Mouse (Mus musculus): Measurements from ENCODE around the gene Tmem234.
"Not testable (repeated sequence)": the region's sequence is repeated elsewhere in the genome, so short reads cannot be mapped to it uniquely, and the experiment has no call there.

Gene Tmem234

GRCm38 (mm10) chr4:129600233-129601158, at the start of gene Tmem234, which contains the start of gene Eif3i:
Gene Tmem234 (plus strand): TSS chr4:129600668.
Gene Eif3i (minus strand): TSS chr4:129600648.
- peak; percentile 86 for DNase-seq (ENCODE audit: inconsistent ontology term)

GRCm38 (mm10) chr4:129554512-129554911, 46.0 kb upstream of the Tmem234 start:
- DNase-seq (ENCODE audit: inconsistent ontology term), result not testable (repeated sequence)

- peak; percentile 11 for DNase-seq (ENCODE audit: inconsistent ontology term)
Measured at GRCm38 (mm10) chr4:129555421-129555861, 45.0 kb upstream of the Tmem234 start.

- DNase-seq (ENCODE audit: inconsistent ontology term), result no peak
Measured at GRCm38 (mm10) chr4:129555862-129556531, 44.5 kb upstream of the Tmem234 start.

GRCm38 (mm10) chr4:129556532-129557223, 43.8 kb upstream of the Tmem234 start:
- DNase-seq (ENCODE audit: inconsistent ontology term), result peak; percentile 94

- DNase-seq (ENCODE audit: inconsistent ontology term), result no peak
Measured at GRCm38 (mm10) chr4:129557256-129557808, 43.1 kb upstream of the Tmem234 start.

- no peak for DNase-seq (ENCODE audit: inconsistent ontology term)
Measured at GRCm38 (mm10) chr4:129558321-129558955, 42.0 kb upstream of the Tmem234 start.

GRCm38 (mm10) chr4:129561184-129561583, 39.3 kb upstream of the Tmem234 start:
- no peak for DNase-seq (ENCODE audit: inconsistent ontology term)

GRCm38 (mm10) chr4:129563718-129564117, 36.8 kb upstream of the Tmem234 start:
- DNase-seq (ENCODE audit: inconsistent ontology term), result no peak

GRCm38 (mm10) chr4:129565139-129565538, 35.3 kb upstream of the Tmem234 start:
- DNase-seq (ENCODE audit: inconsistent ontology term), result no peak

GRCm38 (mm10) chr4:129568366-129568765, 32.1 kb upstream of the Tmem234 start:
- no peak for DNase-seq (ENCODE audit: inconsistent ontology term)

GRCm38 (mm10) chr4:129570028-129570427, 30.4 kb upstream of the Tmem234 start:
- DNase-seq (ENCODE audit: inconsistent ontology term), result no peak

- no peak for DNase-seq (ENCODE audit: inconsistent ontology term)
Measured at GRCm38 (mm10) chr4:129571551-129572084, 28.9 kb upstream of the Tmem234 start.

- no peak for DNase-seq (ENCODE audit: inconsistent ontology term)
Measured at GRCm38 (mm10) chr4:129572236-129573092, 28.0 kb upstream of the Tmem234 start.

GRCm38 (mm10) chr4:129573093-129573370, 27.4 kb upstream of the Tmem234 start:
- DNase-seq (ENCODE audit: inconsistent ontology term), result no peak

GRCm38 (mm10) chr4:129573430-129573829, 27.0 kb upstream of the Tmem234 start, which contains the start of gene Lck:
Gene Lck (minus strand): TSS chr4:129573641.
- no peak for DNase-seq (ENCODE audit: inconsistent ontology term)

- DNase-seq (ENCODE audit: inconsistent ontology term), result peak; percentile 37
Measured at GRCm38 (mm10) chr4:129575171-129575844, 25.2 kb upstream of the Tmem234 start.

- DNase-seq (ENCODE audit: inconsistent ontology term), result peak; percentile 60
Measured at GRCm38 (mm10) chr4:129576863-129577491, 23.5 kb upstream of the Tmem234 start.

GRCm38 (mm10) chr4:129577688-129578087, 22.8 kb upstream of the Tmem234 start:
- DNase-seq (ENCODE audit: inconsistent ontology term), result no peak
